Comparison of ENCODE assay signal across 12 mouse cellular contexts in the genomic region with DNA sequence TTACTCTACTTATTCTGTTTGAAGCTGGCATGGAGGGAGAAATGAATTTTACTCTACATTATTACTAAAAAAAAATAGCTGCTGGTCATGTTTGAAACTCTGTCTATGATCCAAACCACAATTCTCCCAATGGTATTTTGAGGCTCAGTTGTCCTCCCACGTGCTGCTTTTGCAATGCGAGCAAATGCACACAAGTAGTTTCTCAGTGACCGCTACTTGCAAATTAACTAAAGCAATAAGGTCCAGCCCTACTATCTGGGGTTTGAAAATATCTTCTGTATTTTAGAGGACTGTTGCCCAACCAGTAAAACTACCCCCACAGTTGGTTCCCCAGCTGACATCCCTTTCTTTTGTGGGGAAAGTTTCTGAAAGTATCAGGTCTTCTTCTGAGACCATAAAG.
DNase-seq lines count a peak whose midpoint lies in the region; ATAC-seq and TF ChIP-seq lines count a peak whose summit lies in the region.
"Had no signal": no experiment of that assay in that cellular context is flagged by ENCODE, and none has a peak within 500 bp of the region (broad histone marks: within the 10 kb centered on the region; RNA-seq: fewer than 3 reads in every experiment).

No protein-coding gene starts in this region.

- H3K4me2 ChIP-seq in midbrain, embryonic 15.5 days, result no peak overlapping the region
- no peak overlapping the region for H3K4me2 ChIP-seq in midbrain, embryonic 14.5 days (ENCODE audit: low read length)
- H3K4me2 ChIP-seq in heart, postnatal 0 days (ENCODE audit: low read depth, low read length), result no peak overlapping the region
- H3K4me2 ChIP-seq: forebrain, embryonic 12.5 days; hindbrain, embryonic 13.5 days; stomach, embryonic 15.5 days had no signal

- ATAC-seq in midbrain, embryonic 15.5 days (replicated peaks), result peak; percentile 7; the same call in 1 of the 2 replicates
- ATAC-seq in midbrain, embryonic 14.5 days (ENCODE audit: low FRiP score, low TSS enrichment), result no peak
- no peak for ATAC-seq in heart, postnatal 0 days (ENCODE audit: insufficient read depth, low read depth)

- H3K4me3 ChIP-seq in midbrain, embryonic 15.5 days, result no peak overlapping the region
- H3K4me3 ChIP-seq in midbrain, embryonic 14.5 days (replicated peaks; ENCODE audit: low read depth, low read length), result no peak overlapping the region
- no peak overlapping the region for H3K4me3 ChIP-seq in heart, postnatal 0 days (ENCODE audit: low read depth, low read length)
- H3K4me3 ChIP-seq: forebrain, embryonic 12.5 days; hindbrain, embryonic 13.5 days; stomach, embryonic 15.5 days had no signal

- no peak overlapping the region for H3K27ac ChIP-seq in midbrain, embryonic 15.5 days
- H3K27ac ChIP-seq in midbrain, embryonic 14.5 days (replicated peaks; ENCODE audit: low read depth, low read length), result no peak overlapping the region
- H3K27ac ChIP-seq in heart, postnatal 0 days (ENCODE audit: low read depth), result peak overlapping the region; percentile 13; the same call in 1 of the 2 replicates
- H3K27ac ChIP-seq: forebrain, embryonic 12.5 days; hindbrain, embryonic 13.5 days; stomach, embryonic 15.5 days had no signal

- peaks cover 8% of the 10 kb centered on the region; the same call in 1 of the 2 replicates for H3K4me1 ChIP-seq in midbrain, embryonic 15.5 days
- H3K4me1 ChIP-seq in midbrain, embryonic 14.5 days (ENCODE audit: control insufficient read depth, insufficient read depth, low read length), result 0 out of 2 replicates have a peak, but pooled peaks cover 16% of the 10 kb centered on the region
- peaks cover 13% of the 10 kb centered on the region; the same call in 1 of the 2 replicates for H3K4me1 ChIP-seq in heart, postnatal 0 days (ENCODE audit: control insufficient read depth, insufficient read depth)
- H3K4me1 ChIP-seq: stomach, embryonic 15.5 days had no signal

- H3K9me3 ChIP-seq in midbrain, embryonic 15.5 days, result no peaks in the 10 kb centered on the region
- H3K9me3 ChIP-seq in midbrain, embryonic 14.5 days (ENCODE audit: control insufficient read depth, low read length), result no peaks in the 10 kb centered on the region
- H3K9me3 ChIP-seq in heart, postnatal 0 days (replicated peaks; ENCODE audit: control insufficient read depth, low read length), result no peaks in the 10 kb centered on the region
- H3K9me3 ChIP-seq: forebrain, embryonic 12.5 days; hindbrain, embryonic 13.5 days; stomach, embryonic 15.5 days had no signal

- WGBS in midbrain, embryonic 15.5 days, result 81% methylated on average over 3 of the region's 3 CpGs
- WGBS in midbrain, embryonic 14.5 days, result 88% methylated on average over 3 of the region's 3 CpGs
- 61% methylated on average over 3 of the region's 3 CpGs for WGBS in heart, postnatal 0 days

- no peaks in the 10 kb centered on the region for H3K36me3 ChIP-seq in midbrain, embryonic 15.5 days (replicated peaks)
- H3K36me3 ChIP-seq in midbrain, embryonic 14.5 days (ENCODE audit: control insufficient read depth, insufficient read depth, low read length), result no peaks in the 10 kb centered on the region
- H3K36me3 ChIP-seq in heart, postnatal 0 days (replicated peaks; ENCODE audit: control insufficient read depth, insufficient read depth, low read length), result no peaks in the 10 kb centered on the region
- H3K36me3 ChIP-seq: forebrain, embryonic 12.5 days; hindbrain, embryonic 13.5 days; stomach, embryonic 15.5 days had no signal

- H3K9ac ChIP-seq in midbrain, embryonic 15.5 days, result no peak overlapping the region
- no peak overlapping the region for H3K9ac ChIP-seq in midbrain, embryonic 14.5 days (replicated peaks; ENCODE audit: low read length)
- no peak overlapping the region for H3K9ac ChIP-seq in heart, postnatal 0 days (replicated peaks; ENCODE audit: low read depth, low read length)
- H3K9ac ChIP-seq: forebrain, embryonic 12.5 days; hindbrain, embryonic 13.5 days; stomach, embryonic 15.5 days had no signal

- no peak for TF ChIP-seq CTCF in heart, postnatal 0 days (IDR thresholded peaks at IDR 0.05; ENCODE audit: low read depth)

- H3K27me3 ChIP-seq in midbrain, embryonic 15.5 days (replicated peaks), result no peaks in the 10 kb centered on the region
- H3K27me3 ChIP-seq in midbrain, embryonic 14.5 days (ENCODE audit: control insufficient read depth, insufficient read depth, low read length), result no peaks in the 10 kb centered on the region
- H3K27me3 ChIP-seq in heart, postnatal 0 days (ENCODE audit: control insufficient read depth, insufficient read depth, low read length), result no peaks in the 10 kb centered on the region
- H3K27me3 ChIP-seq: forebrain, embryonic 12.5 days; hindbrain, embryonic 13.5 days; stomach, embryonic 15.5 days had no signal

- TF ChIP-seq EP300 in heart, postnatal 0 days (IDR thresholded peaks at IDR 0.05; ENCODE audit: low read depth), result no peak

- no peak for DNase-seq in midbrain, embryonic 14.5 days
- peak; percentile 3 for DNase-seq in forelimb bud, embryonic 11.5 days (ENCODE audit: low read depth, low spot score)
- DNase-seq in heart, postnatal 0 days (ENCODE audit: low spot score), result no peak
- DNase-seq in left cerebral cortex, adult 18-20 months (ENCODE audit: low spot score in 2 of 2), result no peak
- no peak for DNase-seq in spleen, postnatal 36 days (ENCODE audit: low spot score in 2 of 2)
- no peak for DNase-seq in urinary bladder, adult 2 months (ENCODE audit: low spot score)
- DNase-seq: kidney, adult 11 months; thymus, postnatal 14 days had no signal
